Mouse (Mus musculus): ENCODE measurements around the gene Tgm2. TPM values are rescaled to one million over a fixed set of nuclear protein-coding genes. Genes with fewer than 3 reads are reported as not detected.

The Tgm2 gene
- polyA plus RNA-seq, 1 experiment from 2014 or later: 2.2 TPM

DNA sequence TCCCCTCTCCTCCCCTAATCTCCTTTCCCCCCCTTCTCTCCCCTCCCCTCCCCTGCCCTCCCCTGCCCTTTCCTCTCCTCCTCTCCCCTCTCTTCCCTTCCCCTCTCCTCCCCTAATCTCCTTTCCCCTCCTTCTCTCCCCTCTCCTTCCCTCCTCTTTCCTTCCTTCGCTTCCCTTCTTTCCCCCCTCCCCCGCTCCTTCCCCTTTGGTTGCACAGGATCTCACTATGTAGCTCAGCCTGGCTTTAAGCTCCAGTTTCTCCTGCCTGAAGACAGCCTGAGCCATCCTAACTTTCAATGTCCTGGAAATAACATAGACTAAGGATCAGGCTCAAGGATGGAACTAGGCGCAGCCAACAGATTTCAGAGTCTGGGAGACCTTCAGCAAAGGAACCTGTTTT, 2.4 kb downstream of the Tgm2 start:
- Histone ChIP-seq H3K36me3 (replicated peaks; ENCODE audit: control insufficient read depth, insufficient read depth, low read depth, low read length) (no peaks in the 10 kb centered on the region), H3K27me3 (ENCODE audit: control insufficient read depth, insufficient read depth, low read length) (no peaks in the 10 kb centered on the region; the same call in none of the 2 replicates), H3K4me1 (ENCODE audit: control insufficient read depth, insufficient read depth, low read length) (peaks cover 2% of the 10 kb centered on the region; the same call in 1 of the 2 replicates), H3K9me3 (replicated peaks; ENCODE audit: control insufficient read depth, low read length) (no peaks in the 10 kb centered on the region), H3K9ac (replicated peaks; ENCODE audit: low read length) (no peak overlapping the region), H3K27ac (replicated peaks; ENCODE audit: low read depth, low read length) (no peak overlapping the region), H3K4me3 (ENCODE audit: low read depth, low read length) (no peak overlapping the region), H3K4me2 (ENCODE audit: low read depth, low read length) (no peak overlapping the region)
- WGBS: 64% methylated on average over 3 of the region's 3 CpGs
- DNase-seq (ENCODE audit: low spot score): no peak
- no peak for ATAC-seq (replicated peaks; ENCODE audit: insufficient number of reproducible peaks, low FRiP score, low TSS enrichment, low read depth)

DNA sequence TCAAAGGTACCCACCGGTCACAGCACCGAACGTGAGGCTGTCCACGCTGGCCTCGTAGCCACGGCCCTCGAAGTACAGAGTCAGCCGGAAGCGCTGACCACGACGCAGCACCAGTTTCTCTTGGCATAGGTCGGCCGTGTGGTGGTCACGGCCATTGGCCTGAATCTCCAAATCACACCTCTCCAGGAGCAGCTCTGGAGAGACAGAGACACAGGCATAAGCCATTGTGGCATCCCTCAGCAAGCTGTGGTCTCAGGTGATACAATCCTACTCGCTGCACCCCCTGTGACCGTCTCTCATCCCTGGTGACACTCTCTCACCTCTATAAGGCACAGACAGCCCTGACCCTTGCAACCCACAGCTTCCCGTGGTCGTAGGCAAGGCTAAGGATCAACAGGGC, 3.3 kb downstream of the Tgm2 start:
- Histone ChIP-seq H3K4me1 (ENCODE audit: control insufficient read depth, insufficient read depth, low read length) (peaks cover 2% of the 10 kb centered on the region; the same call in 1 of the 2 replicates), H3K9me3 (replicated peaks; ENCODE audit: control insufficient read depth, low read length) (no peaks in the 10 kb centered on the region), H3K36me3 (replicated peaks; ENCODE audit: control insufficient read depth, insufficient read depth, low read depth, low read length) (no peaks in the 10 kb centered on the region), H3K27ac (replicated peaks; ENCODE audit: low read depth, low read length) (no peak overlapping the region), H3K4me3 (ENCODE audit: low read depth, low read length) (no peak overlapping the region), H3K9ac (replicated peaks; ENCODE audit: low read length) (no peak overlapping the region), H3K27me3 (ENCODE audit: control insufficient read depth, insufficient read depth, low read length) (no peaks in the 10 kb centered on the region; the same call in none of the 2 replicates), H3K4me2 (ENCODE audit: low read depth, low read length) (no peak overlapping the region)
- ATAC-seq (replicated peaks; ENCODE audit: insufficient number of reproducible peaks, low FRiP score, low TSS enrichment, low read depth): no peak
- 79% methylated on average over 18 of the region's 18 CpGs for WGBS
- no peak for DNase-seq (ENCODE audit: low spot score)

DNA sequence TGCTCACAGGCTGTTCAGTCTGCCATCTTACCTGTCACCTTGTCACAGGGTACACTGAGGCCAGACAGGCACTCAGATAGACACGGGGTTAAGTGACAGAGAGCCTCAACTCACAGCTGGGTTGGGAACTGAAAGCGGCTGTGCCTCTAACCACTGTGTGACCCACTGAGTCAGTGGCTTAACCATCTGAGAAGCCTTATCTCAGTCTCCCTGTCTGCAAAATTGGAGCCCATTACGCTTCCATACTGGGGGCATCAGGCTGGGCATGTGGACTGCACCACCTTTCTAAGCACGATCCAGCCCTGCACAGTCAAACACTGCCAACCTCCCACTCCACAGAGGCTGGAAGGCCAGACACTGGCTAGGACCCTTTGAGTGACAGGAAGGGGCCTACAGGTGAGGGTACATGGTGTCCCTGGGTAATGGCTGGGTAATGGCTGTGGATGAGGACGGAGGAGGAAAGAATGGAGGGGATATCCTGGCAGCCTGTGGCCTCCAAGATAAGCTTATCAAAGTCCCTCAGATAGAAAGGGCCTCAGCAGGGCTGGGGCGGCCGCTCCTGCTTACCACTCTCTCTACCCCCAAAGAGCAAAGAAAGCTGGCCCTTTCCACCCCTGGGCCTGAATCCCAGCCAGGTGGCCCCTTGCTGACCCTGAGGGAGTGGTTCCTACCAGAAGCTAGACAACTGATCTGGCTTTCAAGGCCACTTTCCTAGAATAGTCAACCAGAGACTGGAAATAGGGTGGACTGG, 4.4 kb downstream of the Tgm2 start:
- no peak for ATAC-seq (replicated peaks; ENCODE audit: insufficient number of reproducible peaks, low FRiP score, low TSS enrichment, low read depth)
- H3K36me3 ChIP-seq (replicated peaks; ENCODE audit: control insufficient read depth, insufficient read depth, low read depth, low read length): no peaks in the 10 kb centered on the region
- H3K27me3 ChIP-seq (ENCODE audit: control insufficient read depth, insufficient read depth, low read length): no peaks in the 10 kb centered on the region; the same call in none of the 2 replicates
- H3K4me3 ChIP-seq (ENCODE audit: low read depth, low read length): no peak overlapping the region
- peaks cover 2% of the 10 kb centered on the region; the same call in 1 of the 2 replicates for H3K4me1 ChIP-seq (ENCODE audit: control insufficient read depth, insufficient read depth, low read length)
- DNase-seq (ENCODE audit: low spot score): no peak
- 84% methylated on average over 7 of the region's 7 CpGs for WGBS
- no peak overlapping the region for H3K9ac ChIP-seq (replicated peaks; ENCODE audit: low read length)
- no peak overlapping the region for H3K27ac ChIP-seq (replicated peaks; ENCODE audit: low read depth, low read length)
- H3K9me3 ChIP-seq (replicated peaks; ENCODE audit: control insufficient read depth, low read length): no peaks in the 10 kb centered on the region
- H3K4me2 ChIP-seq (ENCODE audit: low read depth, low read length): no peak overlapping the region

DNA sequence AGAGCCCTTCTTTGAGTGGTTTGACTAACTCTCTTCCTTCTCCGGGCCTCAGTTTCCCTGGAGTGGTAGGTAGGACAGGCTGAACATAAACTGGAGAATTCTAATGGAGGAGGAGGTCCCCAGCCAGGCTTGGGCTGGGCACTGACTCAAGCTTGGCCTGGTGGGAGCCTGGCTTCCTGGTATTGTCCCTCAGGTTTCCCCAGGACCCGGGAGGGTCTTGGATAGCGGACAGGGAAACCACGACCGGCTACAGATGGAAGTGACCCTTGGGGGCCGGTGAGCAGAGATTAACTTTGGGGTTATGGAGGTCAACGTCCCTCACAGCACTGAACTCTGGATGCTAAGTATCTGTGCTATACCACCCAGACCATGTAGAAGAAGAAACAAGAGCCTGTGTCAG, 5.0 kb downstream of the Tgm2 start:
- peaks cover 2% of the 10 kb centered on the region; the same call in 1 of the 2 replicates for H3K4me1 ChIP-seq (ENCODE audit: control insufficient read depth, insufficient read depth, low read length)
- no peak for ATAC-seq (replicated peaks; ENCODE audit: insufficient number of reproducible peaks, low FRiP score, low TSS enrichment, low read depth)

DNA sequence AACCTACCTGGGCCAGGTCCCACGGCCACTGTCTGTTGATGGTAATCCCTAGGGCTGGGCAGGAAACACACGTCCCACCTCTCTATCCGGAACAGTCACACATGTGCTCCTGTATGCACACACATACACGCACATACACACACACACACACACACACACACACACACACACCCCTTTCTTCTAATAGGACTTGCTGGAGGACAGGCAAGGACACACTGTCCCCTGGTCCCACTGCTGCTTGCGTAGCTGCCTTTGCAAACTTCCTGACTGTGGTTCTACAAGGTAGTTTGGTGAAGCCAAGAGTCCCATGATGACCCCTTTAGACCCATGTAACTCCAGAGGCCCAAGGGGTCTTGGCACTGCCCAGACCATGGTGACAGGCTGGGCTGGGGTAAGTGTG, 5.6 kb downstream of the Tgm2 start:
- no peak overlapping the region for H3K9ac ChIP-seq (replicated peaks; ENCODE audit: low read length)
- H3K9me3 ChIP-seq (replicated peaks; ENCODE audit: control insufficient read depth, low read length): no peaks in the 10 kb centered on the region
- H3K27me3 ChIP-seq (ENCODE audit: control insufficient read depth, insufficient read depth, low read length): no peaks in the 10 kb centered on the region; the same call in none of the 2 replicates
- H3K4me2 ChIP-seq (ENCODE audit: low read depth, low read length): no peak overlapping the region
- H3K4me1 ChIP-seq (ENCODE audit: control insufficient read depth, insufficient read depth, low read length): no peaks in the 10 kb centered on the region
- H3K4me3 ChIP-seq (ENCODE audit: low read depth, low read length): no peak overlapping the region
- H3K36me3 ChIP-seq (replicated peaks; ENCODE audit: control insufficient read depth, insufficient read depth, low read depth, low read length): no peaks in the 10 kb centered on the region
- ATAC-seq (replicated peaks; ENCODE audit: insufficient number of reproducible peaks, low FRiP score, low TSS enrichment, low read depth) (no peak), DNase-seq (ENCODE audit: low spot score) (no peak)
- WGBS: 78% methylated on average over 5 of the region's 5 CpGs
- no peak overlapping the region for H3K27ac ChIP-seq (replicated peaks; ENCODE audit: low read depth, low read length)

More for the DNA sequence above, 5.0 kb downstream of the Tgm2 start:
- Histone ChIP-seq H3K27me3 (ENCODE audit: control insufficient read depth, insufficient read depth, low read length) (no peaks in the 10 kb centered on the region; the same call in none of the 2 replicates), H3K9me3 (replicated peaks; ENCODE audit: control insufficient read depth, low read length) (no peaks in the 10 kb centered on the region), H3K4me3 (ENCODE audit: low read depth, low read length) (no peak overlapping the region), H3K9ac (replicated peaks; ENCODE audit: low read length) (no peak overlapping the region), H3K36me3 (replicated peaks; ENCODE audit: control insufficient read depth, insufficient read depth, low read depth, low read length) (no peaks in the 10 kb centered on the region), H3K27ac (replicated peaks; ENCODE audit: low read depth, low read length) (no peak overlapping the region), H3K4me2 (ENCODE audit: low read depth, low read length) (no peak overlapping the region)
- DNase-seq (ENCODE audit: low spot score): no peak
- WGBS: 74% methylated on average over 7 of the region's 7 CpGs

DNA sequence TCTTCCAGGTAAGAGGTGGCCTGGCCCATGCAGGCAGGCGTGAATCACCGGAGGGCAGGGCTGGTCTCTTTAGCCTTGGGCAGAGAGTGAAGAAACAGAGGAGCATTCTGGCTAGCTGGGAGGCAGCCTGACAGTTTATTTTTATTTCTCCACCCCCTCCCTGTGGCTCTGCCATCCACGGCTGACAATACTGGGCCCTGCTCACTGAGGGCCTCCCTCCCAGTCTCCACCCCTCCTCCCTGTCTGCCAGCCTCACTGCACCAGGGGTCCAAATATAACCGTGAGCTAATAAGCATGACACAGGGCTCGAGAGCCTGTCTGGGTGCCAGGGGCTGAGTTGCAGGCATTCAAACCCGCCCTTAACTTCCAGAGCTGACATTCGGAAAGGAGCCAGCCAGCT, 6.6 kb downstream of the Tgm2 start:
- Histone ChIP-seq H3K4me2 (ENCODE audit: low read depth, low read length) (no peak overlapping the region), H3K27ac (replicated peaks; ENCODE audit: low read depth, low read length) (no peak overlapping the region), H3K4me3 (ENCODE audit: low read depth, low read length) (no peak overlapping the region), H3K4me1 (ENCODE audit: control insufficient read depth, insufficient read depth, low read length) (no peaks in the 10 kb centered on the region), H3K27me3 (ENCODE audit: control insufficient read depth, insufficient read depth, low read length) (no peaks in the 10 kb centered on the region), H3K9me3 (replicated peaks; ENCODE audit: control insufficient read depth, low read length) (no peaks in the 10 kb centered on the region), H3K36me3 (replicated peaks; ENCODE audit: control insufficient read depth, insufficient read depth, low read depth, low read length) (no peaks in the 10 kb centered on the region), H3K9ac (replicated peaks; ENCODE audit: low read length) (no peak overlapping the region)
- ATAC-seq (replicated peaks; ENCODE audit: insufficient number of reproducible peaks, low FRiP score, low TSS enrichment, low read depth): no peak
- DNase-seq (ENCODE audit: low spot score): no peak
- 37% methylated on average over 7 of the region's 7 CpGs for WGBS

DNA sequence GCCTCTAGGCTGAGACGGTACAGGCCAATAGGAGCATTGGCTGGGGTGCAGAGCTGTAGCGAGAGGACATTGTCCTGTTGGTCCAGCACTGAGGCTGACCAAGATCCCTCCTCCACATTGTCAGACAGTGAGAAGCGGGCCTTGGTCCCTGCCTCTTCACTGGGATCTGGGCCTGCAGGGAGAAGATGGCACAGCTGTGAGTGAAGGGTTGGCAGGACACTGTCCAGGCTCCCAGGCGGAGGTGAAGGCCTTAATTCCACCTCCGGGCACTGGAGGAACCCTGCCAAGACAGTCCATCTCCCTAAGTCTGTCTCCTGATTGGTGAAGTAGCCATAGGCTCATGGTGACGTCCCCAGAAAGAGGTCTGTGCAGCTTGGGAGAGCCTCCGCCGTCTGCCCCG, 7.5 kb downstream of the Tgm2 start:
- Histone ChIP-seq H3K27ac (replicated peaks; ENCODE audit: low read depth, low read length) (no peak overlapping the region), H3K27me3 (ENCODE audit: control insufficient read depth, insufficient read depth, low read length) (no peaks in the 10 kb centered on the region), H3K36me3 (replicated peaks; ENCODE audit: control insufficient read depth, insufficient read depth, low read depth, low read length) (no peaks in the 10 kb centered on the region), H3K9ac (replicated peaks; ENCODE audit: low read length) (no peak overlapping the region), H3K9me3 (replicated peaks; ENCODE audit: control insufficient read depth, low read length) (no peaks in the 10 kb centered on the region), H3K4me3 (ENCODE audit: low read depth, low read length) (no peak overlapping the region), H3K4me1 (ENCODE audit: control insufficient read depth, insufficient read depth, low read length) (no peaks in the 10 kb centered on the region), H3K4me2 (ENCODE audit: low read depth, low read length) (no peak overlapping the region)
- no peak for ATAC-seq (replicated peaks; ENCODE audit: insufficient number of reproducible peaks, low FRiP score, low TSS enrichment, low read depth)
- DNase-seq (ENCODE audit: low spot score): no peak
- WGBS: 91% methylated on average over 9 of the region's 9 CpGs

DNA sequence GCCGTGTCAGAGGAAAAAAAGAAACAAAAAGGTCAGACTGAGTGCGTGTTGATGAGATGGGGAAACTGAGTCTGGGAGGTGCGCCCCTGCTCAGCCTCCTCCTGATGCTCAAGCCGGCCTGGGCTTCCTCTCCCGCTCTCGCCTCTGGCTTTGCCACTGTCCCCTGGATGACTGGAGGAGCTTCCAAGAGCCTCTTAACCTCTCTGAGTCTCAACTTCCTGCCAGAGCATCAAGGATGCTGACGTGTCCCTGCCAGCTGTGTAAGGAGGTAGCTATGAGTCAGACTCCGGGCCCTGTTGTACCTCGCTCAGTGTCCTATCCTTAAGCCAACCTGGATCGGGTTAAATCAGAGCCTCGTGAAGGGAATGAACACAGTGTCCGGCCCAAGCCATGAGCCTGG, 8.5 kb downstream of the Tgm2 start:
- no peak overlapping the region for H3K4me3 ChIP-seq (ENCODE audit: low read depth, low read length)
- DNase-seq (ENCODE audit: low spot score): no peak
- no peaks in the 10 kb centered on the region for H3K36me3 ChIP-seq (replicated peaks; ENCODE audit: control insufficient read depth, insufficient read depth, low read depth, low read length)
- no peak overlapping the region for H3K4me2 ChIP-seq (ENCODE audit: low read depth, low read length)
- no peak overlapping the region for H3K27ac ChIP-seq (replicated peaks; ENCODE audit: low read depth, low read length)
- no peaks in the 10 kb centered on the region for H3K9me3 ChIP-seq (replicated peaks; ENCODE audit: control insufficient read depth, low read length)
- 83% methylated on average over 12 of the region's 12 CpGs for WGBS
- H3K4me1 ChIP-seq (ENCODE audit: control insufficient read depth, insufficient read depth, low read length): no peaks in the 10 kb centered on the region
- H3K27me3 ChIP-seq (ENCODE audit: control insufficient read depth, insufficient read depth, low read length): no peaks in the 10 kb centered on the region
- no peak for ATAC-seq (replicated peaks; ENCODE audit: insufficient number of reproducible peaks, low FRiP score, low TSS enrichment, low read depth)
- H3K9ac ChIP-seq (replicated peaks; ENCODE audit: low read length): no peak overlapping the region

All from embryonic facial prominence, embryonic 11.5 days (tissue).